Mouse (Mus musculus) embryonic facial prominence, embryonic 13.5 days (tissue): ENCODE data around the gene Adgrf5. TPM values are rescaled to one million over a fixed set of nuclear protein-coding genes. Genes with fewer than 3 reads are reported as not detected.

Experiments
- ATAC-seq: fragments of 200-750 bp; cut with Nextera tagmentation; 2 replicates; pipeline ENCODE4 v1.8.0; 2017; ENCODE audit warnings: low read depth; ENCODE audit not compliant: insufficient number of reproducible peaks, insufficient read depth, low FRiP score, low TSS enrichment
- H3K27ac ChIP-seq: fragments of 300-500 bp; sonication (generic); 2 replicates; pipeline ENCODE4 v1.5.1; 2015; ENCODE audit warnings: moderate library complexity, mild to moderate bottlenecking, inconsistent platforms
- H3K27me3 ChIP-seq: fragments of 300-500 bp; sonication (generic); 2 replicates; pipeline ENCODE4 v1.6.1; 2015; ENCODE audit warnings: mild to moderate bottlenecking, inconsistent platforms
- H3K36me3 ChIP-seq: fragments of 300-500 bp; sonication (generic); 2 replicates; pipeline ENCODE4 v1.6.1; 2015; ENCODE audit warnings: mild to moderate bottlenecking, inconsistent platforms
- H3K4me1 ChIP-seq: fragments of 300-500 bp; sonication (generic); 2 replicates; pipeline ENCODE4 v1.6.1; 2015; ENCODE audit warnings: inconsistent platforms
- H3K4me2 ChIP-seq: fragments of 300-500 bp; sonication (generic); 2 replicates; pipeline ENCODE4 v1.6.1; 2015; ENCODE audit warnings: moderate library complexity, mild to moderate bottlenecking, inconsistent platforms
- H3K4me3 ChIP-seq: fragments of 300-500 bp; sonication (generic); 2 replicates; pipeline ENCODE4 v1.5.1; 2015; ENCODE audit warnings: mild to moderate bottlenecking, inconsistent platforms
- H3K9ac ChIP-seq: fragments of 300-500 bp; sonication (generic); 2 replicates; pipeline ENCODE4 v1.6.1; 2015; ENCODE audit warnings: mild to moderate bottlenecking, inconsistent platforms
- H3K9me3 ChIP-seq: fragments of 300-500 bp; sonication (generic); 2 replicates; pipeline ENCODE4 v1.6.1; 2016; ENCODE audit warnings: inconsistent platforms
- WGBS: fragments of 180-500 bp; shearing (Covaris S2); methylation state at CpG from one replicate; pipeline ENCODE4 v1.1.7; 2015; ENCODE audit warnings: mixed read lengths; 5-methylcytosine and 5-hydroxymethylcytosine counted together
- polyA plus RNA-seq: library from polyadenylated mRNA; unstranded; fragments of >200 nt; fragmentation: Nextera tagmentation; extraction: Ambion mirVana; gene quantifications from 2 replicates; pipeline ENCODE4 v1.2.1, GENCODE M21; 2015

Gene Adgrf5
- polyA plus RNA-seq, 1 experiment from 2014 or later, result 8.7 TPM

DNA sequence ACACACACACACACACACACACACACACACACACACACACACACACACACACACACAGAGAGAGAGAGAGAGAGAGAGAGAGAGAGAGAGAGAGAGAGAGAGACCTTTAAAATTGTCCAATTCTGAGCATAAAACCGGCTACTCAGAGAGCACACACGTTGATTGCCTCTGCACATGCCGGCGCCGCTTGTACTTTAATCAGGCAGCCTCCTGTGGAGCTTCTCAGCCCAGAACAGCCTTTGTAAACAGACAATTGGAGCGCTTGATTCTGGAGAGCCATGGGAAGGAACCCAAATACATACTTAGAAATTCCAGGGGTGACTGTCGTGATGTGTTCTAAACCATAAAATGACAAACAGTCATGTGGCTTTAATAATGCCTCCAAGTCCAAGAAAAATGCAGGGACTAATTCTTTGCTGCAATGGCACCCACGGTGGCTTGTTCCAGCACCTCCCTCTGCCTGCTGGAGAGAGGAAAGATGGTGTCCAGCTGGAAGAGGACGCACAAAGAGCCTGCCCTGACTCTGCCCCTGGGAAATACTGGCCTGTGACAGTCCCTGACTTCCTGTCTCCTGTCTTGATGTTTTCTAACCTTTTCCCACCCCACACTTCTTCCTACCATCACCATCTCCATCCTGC, 2.2 kb upstream of the Adgrf5 start:
- H3K36me3 ChIP-seq, result no peaks in the 10 kb centered on the region
- no peaks in the 10 kb centered on the region for H3K27me3 ChIP-seq
- peaks cover 21% of the 10 kb centered on the region for H3K4me1 ChIP-seq
- H3K4me2 ChIP-seq, result peak overlapping the region; percentile 3; the same call in 1 of the 2 replicates
- no peaks in the 10 kb centered on the region for H3K9me3 ChIP-seq
- WGBS, result 10% methylated on average over 9 of the region's 9 CpGs
- H3K4me3 ChIP-seq, result no peak overlapping the region
- H3K9ac ChIP-seq, result no peak overlapping the region
- no peak for ATAC-seq
- H3K27ac ChIP-seq, result peak overlapping the region; percentile 49; the same call in 1 of the 2 replicates

- no peaks in the 10 kb centered on the region for H3K36me3 ChIP-seq
- H3K9ac ChIP-seq, result no peak overlapping the region
- no peaks in the 10 kb centered on the region for H3K9me3 ChIP-seq
- no peak overlapping the region for H3K27ac ChIP-seq
- no peak for ATAC-seq
- 0 out of 2 replicates have a peak overlapping the region, but pooled peaks have one; percentile 4 for H3K4me3 ChIP-seq
- H3K4me2 ChIP-seq, result no peak overlapping the region
- peaks cover 21% of the 10 kb centered on the region for H3K4me1 ChIP-seq
- WGBS, result 79% methylated on average over 11 of the region's 11 CpGs
- H3K27me3 ChIP-seq, result no peaks in the 10 kb centered on the region
These were observed 770 bp downstream of the Adgrf5 start for GRCm38 (mm10) chr17:43361021-43361420.

GRCm38 (mm10) chr17:43362362-43362761, 2.1 kb downstream of the Adgrf5 start:
- no peak overlapping the region for H3K4me3 ChIP-seq
- H3K9me3 ChIP-seq, result no peaks in the 10 kb centered on the region
- peaks cover 21% of the 10 kb centered on the region for H3K4me1 ChIP-seq
- no peak overlapping the region for H3K4me2 ChIP-seq
- H3K27ac ChIP-seq, result no peak overlapping the region
- ATAC-seq, result no peak
- WGBS, result 64% methylated on average over 11 of the region's 11 CpGs
- H3K36me3 ChIP-seq, result no peaks in the 10 kb centered on the region
- H3K27me3 ChIP-seq, result no peaks in the 10 kb centered on the region
- no peak overlapping the region for H3K9ac ChIP-seq

- Histone ChIP-seq H3K4me2 (no peak overlapping the region), H3K4me1 (peaks cover 21% of the 10 kb centered on the region), H3K27ac (no peak overlapping the region), H3K36me3 (no peaks in the 10 kb centered on the region), H3K4me3 (no peak overlapping the region), H3K9ac (no peak overlapping the region), H3K9me3 (no peaks in the 10 kb centered on the region), H3K27me3 (no peaks in the 10 kb centered on the region)
- 64% methylated on average over 6 of the region's 6 CpGs for WGBS
- no peak for ATAC-seq
These were observed 2.6 kb downstream of the Adgrf5 start for GRCm38 (mm10) chr17:43362881-43363280.

DNA sequence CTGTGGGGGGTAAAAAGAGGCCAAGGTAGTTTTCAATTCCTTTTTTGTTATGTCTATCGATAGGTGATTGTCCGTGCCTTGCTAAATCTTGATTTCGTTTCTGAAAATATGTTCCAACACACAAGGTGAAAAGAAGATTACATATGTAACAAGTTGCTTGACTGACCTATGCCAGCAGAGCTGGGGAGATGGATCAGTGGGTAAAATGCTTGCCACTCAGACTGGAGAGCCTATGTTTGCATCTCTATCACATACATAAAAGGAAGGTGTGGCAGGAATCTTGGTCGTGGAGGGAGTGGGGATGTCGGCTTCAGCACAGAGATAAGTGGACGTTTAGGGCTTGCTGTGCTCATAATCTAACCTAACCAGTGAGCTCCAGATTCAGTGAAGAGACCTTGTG, 3.7 kb downstream of the Adgrf5 start:
- Histone ChIP-seq H3K9me3 (no peaks in the 10 kb centered on the region), H3K36me3 (no peaks in the 10 kb centered on the region), H3K4me1 (peaks cover 14% of the 10 kb centered on the region), H3K9ac (no peak overlapping the region), H3K4me2 (no peak overlapping the region), H3K27ac (no peak overlapping the region), H3K27me3 (no peaks in the 10 kb centered on the region), H3K4me3 (no peak overlapping the region)
- 72% methylated on average over 6 of the region's 6 CpGs for WGBS
- ATAC-seq, result no peak

- Histone ChIP-seq H3K36me3 (no peaks in the 10 kb centered on the region), H3K27ac (no peak overlapping the region), H3K9ac (no peak overlapping the region), H3K4me1 (peaks cover 7% of the 10 kb centered on the region), H3K4me3 (no peak overlapping the region), H3K27me3 (no peaks in the 10 kb centered on the region), H3K9me3 (no peaks in the 10 kb centered on the region), H3K4me2 (no peak overlapping the region)
- 85% methylated on average over 6 of the region's 6 CpGs for WGBS
- ATAC-seq, result no peak
These were observed 5.0 kb downstream of the Adgrf5 start for GRCm38 (mm10) chr17:43365297-43365696.

DNA sequence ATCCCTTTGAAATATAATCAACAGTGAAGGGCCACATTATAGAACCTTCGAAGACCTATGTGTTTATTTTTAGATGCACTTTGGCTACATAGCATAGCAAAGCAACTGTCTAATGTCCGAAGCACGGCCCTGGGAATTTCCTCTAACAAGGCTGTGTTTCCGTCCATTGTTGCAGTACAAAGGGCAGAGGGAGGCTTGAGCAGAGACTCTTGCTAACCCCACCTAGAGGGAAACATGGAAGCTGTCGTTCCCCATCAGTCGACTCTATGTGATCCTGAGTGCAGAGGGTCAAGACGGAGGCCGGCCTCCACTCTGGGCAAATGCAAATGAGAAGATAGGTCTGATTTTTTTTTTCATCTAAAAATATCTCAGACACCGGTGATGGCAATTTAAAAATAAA, 6.2 kb downstream of the Adgrf5 start:
- WGBS, result 74% methylated on average over 9 of the region's 9 CpGs
- no peak overlapping the region for H3K9ac ChIP-seq
- no peaks in the 10 kb centered on the region for H3K27me3 ChIP-seq
- H3K27ac ChIP-seq, result no peak overlapping the region
- ATAC-seq, result no peak
- H3K36me3 ChIP-seq, result no peaks in the 10 kb centered on the region
- H3K9me3 ChIP-seq, result no peaks in the 10 kb centered on the region
- H3K4me1 ChIP-seq, result no peaks in the 10 kb centered on the region
- no peak overlapping the region for H3K4me3 ChIP-seq
- no peak overlapping the region for H3K4me2 ChIP-seq

DNA sequence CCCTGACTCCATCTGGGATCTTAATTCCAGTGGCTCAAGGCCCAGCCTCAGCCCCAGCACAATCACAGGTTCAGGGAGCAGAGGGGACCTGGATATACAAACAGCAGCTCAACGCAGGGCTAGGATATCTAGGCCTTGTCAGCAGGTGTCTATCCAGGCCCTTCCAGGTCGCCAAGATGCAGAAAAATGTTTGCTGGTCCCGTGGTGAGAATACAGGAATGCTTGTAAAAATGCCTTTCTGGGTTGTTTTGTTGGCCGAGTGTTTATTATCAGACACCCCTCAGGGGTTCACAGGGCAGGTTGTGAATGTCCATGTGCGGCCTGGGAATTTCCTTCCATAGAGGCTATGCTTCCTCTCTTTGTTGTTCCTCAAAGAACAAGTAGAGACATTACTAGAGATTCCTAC, 7.9 kb downstream of the Adgrf5 start:
- ATAC-seq, result no peak
- H3K4me3 ChIP-seq, result no peak overlapping the region
- H3K36me3 ChIP-seq, result no peaks in the 10 kb centered on the region
- WGBS, result 70% methylated on average over 5 of the region's 5 CpGs
- H3K9ac ChIP-seq, result no peak overlapping the region
- no peaks in the 10 kb centered on the region for H3K9me3 ChIP-seq
- no peak overlapping the region; the same call in 1 of the 2 replicates for H3K27ac ChIP-seq
- no peak overlapping the region for H3K4me2 ChIP-seq
- H3K27me3 ChIP-seq, result no peaks in the 10 kb centered on the region
- H3K4me1 ChIP-seq, result no peaks in the 10 kb centered on the region

- Histone ChIP-seq H3K36me3 (no peaks in the 10 kb centered on the region), H3K27me3 (no peaks in the 10 kb centered on the region), H3K4me3 (no peak overlapping the region), H3K4me1 (no peaks in the 10 kb centered on the region), H3K27ac (no peak overlapping the region), H3K9ac (no peak overlapping the region), H3K9me3 (no peaks in the 10 kb centered on the region), H3K4me2 (no peak overlapping the region)
- ATAC-seq, result no peak
- WGBS, result 78% methylated on average over 4 of the region's 4 CpGs
These were observed 12.4 kb downstream of the Adgrf5 start for GRCm38 (mm10) chr17:43372604-43373003.

DNA sequence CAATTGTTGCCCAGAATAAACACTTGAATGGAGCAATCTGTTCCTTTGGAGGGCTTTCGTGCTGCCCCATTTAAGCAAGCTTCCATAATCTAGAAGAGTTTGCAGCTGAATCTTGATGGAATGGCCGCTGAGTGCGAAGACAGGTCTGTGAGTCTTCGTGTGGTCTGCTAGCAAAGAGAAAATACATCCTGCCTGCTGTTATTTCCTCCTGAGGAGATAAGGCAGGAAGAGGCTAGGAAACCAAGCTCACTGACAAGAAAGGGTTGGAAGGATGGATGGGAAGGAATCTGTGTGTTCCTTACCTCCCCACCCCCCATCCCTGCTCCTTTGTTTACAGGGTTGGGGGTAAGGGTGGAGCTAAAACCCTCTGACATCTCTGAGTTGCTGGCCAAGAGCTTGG, 13.8 kb downstream of the Adgrf5 start:
- Histone ChIP-seq H3K4me3 (no peak overlapping the region), H3K27me3 (no peaks in the 10 kb centered on the region), H3K4me2 (no peak overlapping the region), H3K4me1 (no peaks in the 10 kb centered on the region), H3K27ac (no peak overlapping the region), H3K9me3 (no peaks in the 10 kb centered on the region), H3K36me3 (no peaks in the 10 kb centered on the region), H3K9ac (no peak overlapping the region)
- 64% methylated on average over 4 of the region's 4 CpGs for WGBS
- ATAC-seq, result no peak

- WGBS, result 59% methylated on average over 5 of the region's 5 CpGs
- no peak overlapping the region for H3K4me3 ChIP-seq
- H3K9me3 ChIP-seq, result no peaks in the 10 kb centered on the region
- no peaks in the 10 kb centered on the region for H3K36me3 ChIP-seq
- no peak overlapping the region for H3K9ac ChIP-seq
- no peaks in the 10 kb centered on the region for H3K27me3 ChIP-seq
- H3K27ac ChIP-seq, result no peak overlapping the region
- H3K4me2 ChIP-seq, result no peak overlapping the region
- no peak for ATAC-seq
- H3K4me1 ChIP-seq, result no peaks in the 10 kb centered on the region
These were observed 16.3 kb downstream of the Adgrf5 start for GRCm38 (mm10) chr17:43376527-43376926.

DNA sequence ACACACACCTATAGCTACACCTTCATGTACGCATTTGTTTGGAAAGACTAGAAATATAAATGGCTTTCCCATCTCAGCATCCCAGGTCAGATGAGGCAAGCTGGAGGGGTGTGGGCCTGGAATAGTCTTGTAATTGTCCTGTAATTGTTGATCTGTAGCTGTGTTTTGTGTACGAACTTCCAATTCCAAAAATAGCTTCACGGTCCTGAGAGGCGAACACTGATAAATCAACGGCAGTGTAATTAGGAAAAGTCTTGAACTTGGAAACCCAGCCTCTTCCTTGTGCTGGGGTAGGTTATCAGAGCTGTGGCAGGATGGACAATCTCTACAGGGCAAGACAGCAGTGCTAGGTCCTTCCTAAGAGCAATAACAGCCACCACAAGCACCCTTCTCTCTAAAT, 18.5 kb downstream of the Adgrf5 start:
- H3K4me2 ChIP-seq, result no peak overlapping the region
- no peak overlapping the region for H3K27ac ChIP-seq
- no peaks in the 10 kb centered on the region for H3K9me3 ChIP-seq
- no peak overlapping the region for H3K9ac ChIP-seq
- no peak for ATAC-seq
- no peaks in the 10 kb centered on the region for H3K27me3 ChIP-seq
- no peaks in the 10 kb centered on the region for H3K36me3 ChIP-seq
- WGBS, result 80% methylated on average over 5 of the region's 5 CpGs
- H3K4me3 ChIP-seq, result no peak overlapping the region
- no peaks in the 10 kb centered on the region for H3K4me1 ChIP-seq
